Mouse (Mus musculus) heart, adult 18-20 months (tissue): Measurements from ENCODE around the gene Olfr325. TPM values are rescaled to one million over a fixed set of nuclear protein-coding genes. Genes with fewer than 3 reads are reported as not detected.

Experiments used
- DNase-seq, 2 experiments: peaks; one replicate each; pipeline ENCODE4 v3.0.0; 2021 to 2022; ENCODE audit warnings: mixed read lengths in 1 of 2
- total RNA-seq, 2 experiments: library from RNA; stranded (reverse); gene quantifications; 2 replicates each; pipeline ENCODE4 v1.2.3; 2021

The Olfr325 gene
- total RNA-seq, 2 experiments from 2014 or later = not detected

- no peak for DNase-seq
These were observed 52.9 kb downstream of the Olfr325 start, which contains the start of gene Olfr323 for GRCm38 (mm10) chr11:58630401-58630800. Olfr323 (minus strand) TSS chr11:58630501.

Other genes with a start within 250 kb of the Olfr325 start
- 10 to 100 TPM; 35.2 to 42.4 TPM for gene Zfp672, start 247.4 kb upstream of the Olfr325 start, total RNA-seq
- gene Sh3bp5l, start 247.0 kb upstream of the Olfr325 start, total RNA-seq = 10 to 100 TPM; 27.7 to 30.0 TPM
- not detected for gene Lypd8, start 198.7 kb upstream of the Olfr325 start, total RNA-seq
- not detected for gene 1810065E05Rik, start 156.6 kb upstream of the Olfr325 start, total RNA-seq
- not detected for gene Gm12253, start 145.2 kb upstream of the Olfr325 start, total RNA-seq
- gene Lypd9, start 124.8 kb upstream of the Olfr325 start, total RNA-seq = not detected
- gene Olfr30, start 115.5 kb upstream of the Olfr325 start, total RNA-seq = not detected
- gene Olfr332, start 85.2 kb upstream of the Olfr325 start, total RNA-seq = not detected
- not detected for gene Olfr331, start 75.2 kb upstream of the Olfr325 start, total RNA-seq
- gene Olfr330, start 42.9 kb upstream of the Olfr325 start, total RNA-seq = not detected
- not detected for gene Olfr329-ps, start 31.3 kb upstream of the Olfr325 start, total RNA-seq
- under 1 TPM in 1 of 2 experiments, not detected in 1; 0.10 TPM for gene Olfr328, start 22.1 kb upstream of the Olfr325 start, total RNA-seq
- not detected for gene Olfr224, start 7.2 kb upstream of the Olfr325 start, total RNA-seq
- not detected for gene Olfr324, start 17.4 kb downstream of the Olfr325 start, total RNA-seq
- 1 to 10 TPM; 2.7 to 4.9 TPM for gene 2210407C18Rik, start 38.3 kb downstream of the Olfr325 start, total RNA-seq
- not detected for gene Olfr323, start 52.8 kb downstream of the Olfr325 start, total RNA-seq
- not detected for gene Trim58, start 62.7 kb downstream of the Olfr325 start, total RNA-seq
- not detected for gene Olfr322, start 81.1 kb downstream of the Olfr325 start, total RNA-seq
- not detected for gene Olfr320, start 103.4 kb downstream of the Olfr325 start, total RNA-seq
- gene Olfr319, start 121.4 kb downstream of the Olfr325 start, total RNA-seq = not detected
- gene Olfr318, start 146.3 kb downstream of the Olfr325 start, total RNA-seq = not detected
- not detected for gene Olfr317, start 161.5 kb downstream of the Olfr325 start, total RNA-seq
- gene Olfr316, start 175.0 kb downstream of the Olfr325 start, total RNA-seq = not detected
- gene Olfr315, start 195.5 kb downstream of the Olfr325 start, total RNA-seq = not detected
- not detected for gene Olfr314, start 205.2 kb downstream of the Olfr325 start, total RNA-seq
- gene Fam183b, start 224.2 kb downstream of the Olfr325 start, total RNA-seq = not detected
- gene Olfr313, start 237.3 kb downstream of the Olfr325 start, total RNA-seq = not detected